Mouse (Mus musculus) ZHBTc4 (cell line): ENCODE measurements around the gene Fam92b.

Experiments used
- DNase-seq: peaks from one replicate; pipeline ENCODE4 v3.0.0-alpha.2; 2011; ENCODE audit warnings: low read depth, low spot score

Gene Fam92b

DNA sequence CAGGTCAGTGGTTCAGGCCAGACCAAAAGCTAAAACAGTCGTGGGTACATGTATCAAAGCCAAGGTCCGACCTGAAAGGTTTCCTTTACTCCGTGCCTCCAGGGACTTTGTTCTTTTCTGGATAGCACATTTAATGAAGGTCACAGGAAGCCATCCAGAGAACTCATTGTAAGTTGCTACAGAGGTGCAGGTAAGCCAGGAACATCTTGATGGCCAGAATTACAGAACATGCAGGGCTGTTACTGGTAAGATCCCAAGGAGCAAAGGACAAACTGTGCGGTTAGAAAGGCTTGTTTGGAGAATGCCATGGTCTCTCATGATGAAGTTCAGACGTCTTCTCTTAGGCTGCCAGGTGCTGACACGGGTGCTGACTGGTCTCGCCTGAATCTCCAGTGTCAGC is 60.7 kb downstream of the Fam92b start:
- no peak for DNase-seq
